Mouse (Mus musculus) kidney, postnatal 25 days (tissue): ENCODE results near the gene Nell2.
A peak's percentile ranks its signal among the peaks of the same experiment; 100 is the strongest.
"Not testable (repeated sequence)": the region's sequence is repeated elsewhere in the genome, so short reads cannot be mapped to it uniquely, and the experiment has no call there.

Source experiments
- DNase-seq, 2 experiments: peaks; one replicate each; pipeline ENCODE4 v3.0.0; 2021; ENCODE audit warnings: mixed read lengths in 2 of 2

Nell2 gene

GRCm38 (mm10) chr15:95333229-95333628, 195.1 kb downstream of the Nell2 start:
- no peak for DNase-seq

GRCm38 (mm10) chr15:95330926-95331325, 197.4 kb downstream of the Nell2 start:
- no peak for DNase-seq

GRCm38 (mm10) chr15:95322744-95323143, 205.6 kb downstream of the Nell2 start:
- DNase-seq, result no peak

DNA sequence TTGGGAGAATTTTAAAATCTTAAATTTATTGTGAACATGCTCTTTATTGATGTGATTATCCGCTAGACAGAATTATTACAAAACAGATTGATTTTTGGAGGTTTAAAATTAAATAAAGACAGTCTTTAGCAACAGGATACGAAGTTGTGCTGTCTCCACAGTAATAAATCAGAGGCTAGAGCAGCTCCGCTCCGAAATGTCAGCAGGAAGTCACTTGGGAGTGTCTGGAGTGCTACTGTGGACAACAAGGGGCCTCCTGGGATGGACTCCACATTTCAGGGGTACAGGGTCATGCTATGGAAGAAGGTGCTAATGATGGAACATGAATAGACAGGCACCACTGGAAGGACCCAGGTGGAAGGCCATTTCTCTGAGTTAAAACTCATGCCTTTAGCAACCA, 211.7 kb downstream of the Nell2 start:
- DNase-seq, result no peak

- no peak for DNase-seq
Measured at GRCm38 (mm10) chr15:95314808-95315145, 213.6 kb downstream of the Nell2 start.

DNA sequence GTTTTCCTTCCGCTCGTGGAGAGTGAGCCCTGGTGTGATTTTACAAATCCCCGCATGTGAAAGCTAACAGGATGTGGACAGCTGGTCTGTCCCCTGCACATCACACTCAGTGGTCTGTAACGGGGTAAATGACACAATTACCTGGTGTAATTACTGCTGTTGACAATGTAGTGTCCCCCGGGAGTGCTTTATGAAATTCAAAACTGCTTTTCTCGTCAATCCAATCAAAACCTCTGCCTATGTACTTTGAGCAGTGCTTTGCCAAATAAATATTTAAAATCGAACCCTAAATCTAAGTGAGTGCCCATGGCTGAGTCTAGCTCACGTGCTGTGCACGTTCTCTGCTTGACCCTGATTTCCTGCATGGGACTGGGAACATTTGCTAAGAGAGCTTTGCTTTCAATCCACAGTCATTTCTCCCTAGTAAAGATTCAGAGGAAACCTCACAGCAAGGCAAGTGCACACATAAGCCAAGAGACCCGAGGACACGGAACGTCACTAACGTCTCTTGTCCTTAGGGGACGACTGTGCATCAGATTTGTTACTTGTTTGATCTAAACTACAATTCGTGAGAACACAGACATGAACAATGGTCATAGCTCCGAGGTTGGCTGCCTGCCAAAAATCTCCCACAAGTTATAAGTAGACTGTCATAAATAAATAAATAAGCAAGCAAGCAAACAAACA, 214.1 kb downstream of the Nell2 start:
- DNase-seq, result peak in 1 of 2 experiments; percentile 38

- no peak for DNase-seq
Measured at GRCm38 (mm10) chr15:95313286-95313685, 215.1 kb downstream of the Nell2 start.

GRCm38 (mm10) chr15:95304102-95304501, 224.3 kb downstream of the Nell2 start:
- no peak for DNase-seq

DNA sequence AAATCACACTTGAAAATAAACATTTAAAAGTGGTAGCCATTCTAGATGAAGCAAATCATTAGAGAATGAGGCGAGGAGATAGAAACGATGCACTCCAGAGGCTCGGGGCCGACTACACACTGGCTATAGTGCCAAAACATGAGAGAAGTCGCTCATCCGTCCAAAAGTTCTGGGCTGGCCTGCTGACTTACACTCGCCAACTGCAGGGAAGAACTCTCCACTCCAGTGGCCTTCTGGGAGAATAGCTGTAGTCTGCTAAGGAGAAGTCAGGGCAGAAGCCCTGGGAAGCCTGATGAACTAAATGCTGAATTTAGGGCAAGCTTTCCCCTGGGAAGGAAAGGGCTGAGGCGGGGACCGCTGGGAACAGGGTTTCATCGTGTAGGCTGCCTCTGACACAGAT, 231.8 kb downstream of the Nell2 start:
- DNase-seq, result no peak

DNA sequence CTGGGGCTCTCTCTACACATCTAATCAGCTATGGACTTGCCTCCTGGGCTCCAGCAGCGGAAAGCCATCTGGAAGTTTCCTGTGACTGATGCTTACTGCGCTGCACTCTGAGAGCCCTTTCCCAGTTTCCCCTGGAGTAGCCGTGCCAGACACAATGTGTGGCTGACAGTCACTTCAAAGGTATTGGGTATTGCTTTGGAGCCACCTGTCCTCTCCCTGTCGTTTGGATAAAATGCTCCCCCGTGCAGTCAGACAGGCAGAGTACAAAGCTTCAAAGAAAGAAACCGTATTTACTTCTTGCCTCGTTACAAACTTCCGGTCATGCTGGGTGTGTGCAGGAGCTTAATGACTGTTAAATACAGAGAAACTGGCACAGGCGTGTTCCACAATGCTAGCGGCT, 239.3 kb downstream of the Nell2 start:
- DNase-seq, result no peak

GRCm38 (mm10) chr15:95285199-95285598, 243.2 kb downstream of the Nell2 start:
- no peak for DNase-seq

DNA sequence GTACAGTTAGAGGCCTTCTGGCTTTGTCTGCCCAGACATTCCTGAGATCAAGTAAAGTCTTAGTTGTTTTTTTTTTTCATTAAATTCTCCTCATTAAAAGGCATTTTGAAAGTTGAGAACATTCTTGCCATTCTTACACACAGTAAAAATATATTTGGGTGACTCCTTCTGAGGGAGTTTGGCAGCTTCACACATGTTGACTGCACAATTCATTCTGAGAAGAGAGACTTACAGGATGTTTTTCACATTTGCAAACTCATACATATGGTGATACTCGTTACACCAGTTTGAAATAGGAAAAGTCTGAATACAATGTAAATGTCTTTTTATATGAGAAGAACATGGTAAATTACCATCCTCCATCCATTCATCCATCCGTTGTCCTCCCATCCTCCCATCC, 247.4 kb downstream of the Nell2 start:
- no peak for DNase-seq

GRCm38 (mm10) chr15:95278001-95278400, 250.4 kb downstream of the Nell2 start:
- DNase-seq, result no peak

GRCm38 (mm10) chr15:95276556-95276955, 251.8 kb downstream of the Nell2 start:
- DNase-seq, result no peak

DNA sequence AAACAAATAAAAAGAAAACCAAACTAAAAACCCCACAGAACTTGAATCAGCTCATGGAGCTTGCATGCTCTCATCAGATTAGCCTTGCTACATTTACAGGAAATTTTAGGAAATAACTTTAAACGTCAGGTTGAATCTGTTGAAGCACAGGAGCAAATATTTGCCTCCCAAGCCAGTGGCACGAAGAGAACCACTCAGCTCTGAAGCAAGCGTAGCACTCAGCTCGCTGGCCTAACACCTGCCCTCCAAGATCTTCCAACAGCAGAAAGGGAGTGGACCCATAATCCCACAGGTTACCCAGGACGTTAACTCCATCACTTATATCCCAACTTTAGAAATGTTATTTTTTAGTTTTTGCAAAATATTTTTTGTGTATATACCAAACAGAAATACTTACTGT, 252.8 kb downstream of the Nell2 start:
- DNase-seq, result no peak

GRCm38 (mm10) chr15:95273236-95273635, 255.1 kb downstream of the Nell2 start:
- peak; percentile 15 to 42 for DNase-seq

- peak in 1 of 2 experiments; percentile 9 for DNase-seq
Measured at GRCm38 (mm10) chr15:95272167-95272566, 256.2 kb downstream of the Nell2 start.

DNA sequence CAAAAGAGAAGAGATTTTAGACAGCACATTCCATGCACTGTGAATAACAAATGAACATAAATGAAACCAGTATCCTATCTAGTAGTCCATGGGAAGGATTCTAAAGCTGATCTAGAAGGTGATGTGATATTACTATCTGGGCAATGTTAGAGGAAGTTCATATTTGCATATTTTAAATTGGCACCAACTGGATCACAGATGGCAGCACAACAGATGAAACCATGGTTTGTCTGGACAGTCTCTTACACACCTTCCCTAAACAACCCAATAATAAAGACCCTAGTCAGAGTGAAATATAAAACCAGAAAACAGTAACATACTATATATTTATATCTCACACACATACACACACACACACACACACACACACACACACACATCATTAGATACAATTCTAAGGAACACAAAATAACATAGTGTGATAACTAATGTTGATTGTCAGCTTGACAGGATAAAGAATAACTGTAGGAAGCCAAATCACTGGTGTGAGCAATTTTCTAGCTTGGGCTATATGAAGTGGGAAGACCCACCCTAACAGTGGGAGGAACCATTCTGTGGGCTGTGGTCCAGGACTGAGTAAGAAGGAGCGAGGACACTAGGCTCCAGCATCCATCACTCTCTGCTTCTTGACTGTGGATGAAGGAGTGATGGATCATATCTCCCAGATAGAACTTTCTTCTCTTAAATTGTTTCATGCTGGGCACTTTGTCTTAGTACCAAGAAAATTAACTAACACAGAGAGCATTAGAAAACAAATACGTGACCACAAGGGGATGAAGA, 268.5 kb downstream of the Nell2 start:
- DNase-seq, result no peak

DNA sequence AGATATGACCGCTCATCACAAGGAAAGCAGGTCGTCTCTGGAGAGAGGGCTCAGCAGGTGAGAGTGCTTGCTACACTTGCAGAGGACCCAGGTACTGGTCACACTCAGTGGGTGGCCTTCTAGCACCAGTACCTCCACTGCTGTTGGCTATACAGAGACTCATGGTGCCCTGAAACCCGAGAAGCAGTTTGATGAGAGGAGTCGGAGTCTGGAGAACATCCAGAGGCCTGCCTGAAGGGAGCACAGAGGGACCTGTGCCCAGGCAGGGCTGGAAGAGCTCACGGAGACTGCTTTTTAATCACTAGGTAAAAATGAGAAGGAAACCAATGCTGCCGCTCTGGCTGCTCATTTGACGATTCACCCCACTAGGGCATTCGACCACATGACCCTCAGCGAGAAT, 271.2 kb downstream of the Nell2 start:
- DNase-seq, result no peak

- DNase-seq, result no peak
Measured at GRCm38 (mm10) chr15:95245516-95245915, 282.8 kb downstream of the Nell2 start.

- DNase-seq, result no peak
Measured at GRCm38 (mm10) chr15:95243876-95244275, 284.5 kb downstream of the Nell2 start.

DNA sequence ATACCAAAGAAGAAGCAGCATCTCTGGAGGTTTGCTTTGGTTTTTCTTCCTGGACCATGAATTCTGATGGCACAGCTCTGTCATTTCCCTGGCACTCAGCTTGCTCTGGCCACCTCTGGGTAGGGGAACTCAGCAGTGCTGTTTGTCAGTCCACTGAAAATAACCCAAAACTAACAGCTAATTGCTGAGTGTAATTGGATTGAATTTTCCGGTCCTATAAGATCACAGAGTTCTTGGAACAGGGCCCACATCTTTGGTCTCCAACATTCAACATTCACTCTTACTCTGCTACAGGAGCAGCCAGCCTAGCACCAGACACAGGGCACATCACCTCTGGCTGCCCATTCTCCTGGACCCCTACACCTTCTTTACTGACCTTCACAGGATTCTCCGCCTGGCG, 287.2 kb downstream of the Nell2 start:
- DNase-seq, result no peak

- DNase-seq, result not testable (repeated sequence)
Measured at GRCm38 (mm10) chr15:95237021-95237420, 291.3 kb downstream of the Nell2 start.

- no peak for DNase-seq
Measured at GRCm38 (mm10) chr15:95236509-95236908, 291.9 kb downstream of the Nell2 start.

GRCm38 (mm10) chr15:95231171-95231570, 297.2 kb downstream of the Nell2 start:
- no peak for DNase-seq
